Mouse (Mus musculus) stomach, embryonic 16.5 days (tissue): ENCODE measurements around the gene Olfr613. TPM values are rescaled to one million over a fixed set of nuclear protein-coding genes. Genes with fewer than 3 reads are reported as not detected.
"Not testable (repeated sequence)": the region's sequence is repeated elsewhere in the genome, so short reads cannot be mapped to it uniquely, and the experiment has no call there.

Experiments used
- ATAC-seq: fragments of 200-750 bp; cut with Nextera tagmentation; 2 replicates; pipeline ENCODE4 v1.8.0; 2017; ENCODE audit warnings: moderate number of reproducible peaks, moderate TSS enrichment; ENCODE audit not compliant: insufficient read depth, low FRiP score
- H3K27ac ChIP-seq: fragments of 300-500 bp; sonication (generic); 2 replicates; pipeline ENCODE4 v1.5.1; 2014; ENCODE audit warnings: low read length
- H3K27me3 ChIP-seq: fragments of 300-500 bp; sonication (generic); 2 replicates; pipeline ENCODE4 v1.6.1; 2014; ENCODE audit warnings: low read length, control low read depth, mixed read lengths; ENCODE audit not compliant: control insufficient read depth, insufficient read depth
- H3K36me3 ChIP-seq: fragments of 300-500 bp; sonication (generic); 2 replicates; pipeline ENCODE4 v1.6.1; 2014; ENCODE audit warnings: low read length; ENCODE audit not compliant: control insufficient read depth, insufficient read depth
- H3K4me1 ChIP-seq: fragments of 300-500 bp; sonication (generic); 2 replicates; pipeline ENCODE4 v1.6.1; 2014; ENCODE audit warnings: low read length, control low read depth, mixed read lengths; ENCODE audit not compliant: control insufficient read depth, insufficient read depth
- H3K4me2 ChIP-seq: fragments of 300-500 bp; sonication (generic); 2 replicates; pipeline ENCODE4 v1.6.1; 2014; ENCODE audit warnings: low read depth, low read length, mixed read lengths
- H3K4me3 ChIP-seq: fragments of 300-500 bp; sonication (generic); replicated peaks from 2 replicates; pipeline ENCODE4 v1.5.1; 2014; ENCODE audit warnings: mild to moderate bottlenecking, low read length
- H3K9ac ChIP-seq: fragments of 300-500 bp; sonication (generic); 2 replicates; pipeline ENCODE4 v1.6.1; 2014; ENCODE audit warnings: low read length
- H3K9me3 ChIP-seq: fragments of 300-500 bp; sonication (generic); replicated peaks from 2 replicates; pipeline ENCODE4 v1.6.1; 2016; ENCODE audit warnings: low read length, control low read depth; ENCODE audit not compliant: control insufficient read depth
- WGBS: fragments of 180-500 bp; shearing (Covaris S2); extraction: QIAGEN DNeasy Blood & Tissue Kit; methylation state at CpG from one replicate; pipeline ENCODE4 v1.1.7; 2014; 5-methylcytosine and 5-hydroxymethylcytosine counted together
- polyA plus RNA-seq: library from polyadenylated mRNA; unstranded; fragments of >200 nt; fragmentation: Nextera tagmentation; extraction: Ambion mirVana; gene quantifications from 2 replicates; pipeline ENCODE4 v1.2.1, GENCODE M21; 2015

Gene Olfr613
- not detected in 2 replicates for polyA plus RNA-seq

DNA sequence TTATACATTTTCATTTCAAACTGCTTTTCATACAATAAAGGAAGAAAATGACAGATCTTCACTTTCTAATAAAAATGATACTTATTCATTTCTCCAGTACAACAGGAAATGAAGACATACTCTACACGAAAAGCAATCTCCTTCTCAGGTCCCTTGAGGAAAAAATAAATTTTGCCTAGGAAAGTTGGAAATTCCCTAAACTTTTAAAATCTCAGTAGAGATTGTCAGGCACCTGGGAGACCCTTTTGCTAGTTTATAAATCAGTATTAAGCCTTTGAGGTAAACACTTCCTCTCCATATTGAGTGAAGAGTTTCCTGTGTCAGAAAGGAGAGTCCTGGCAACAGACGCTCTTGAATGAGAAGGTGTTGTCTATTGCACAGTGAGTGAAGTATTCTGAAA is at the start of gene Olfr613:
Gene Olfr613 (plus strand): TSS at position 301 of the 400 bp plus-strand sequence.
- no peak within 1 kb of the TSS for H3K4me3 ChIP-seq
- ATAC-seq: no peak
- H3K4me2 ChIP-seq: no peak within 1 kb of the TSS
- 69% methylated on average over 2 of the region's 2 CpGs for WGBS
- no peaks in the 10 kb centered on the region for H3K9me3 ChIP-seq
- no peak within 1 kb of the TSS for H3K27ac ChIP-seq
- H3K9ac ChIP-seq: no peak within 1 kb of the TSS
- H3K4me1 ChIP-seq: no peaks in the 10 kb centered on the region
- no peaks in the 10 kb centered on the region for H3K27me3 ChIP-seq
- H3K36me3 ChIP-seq: no peaks in the 10 kb centered on the region

DNA sequence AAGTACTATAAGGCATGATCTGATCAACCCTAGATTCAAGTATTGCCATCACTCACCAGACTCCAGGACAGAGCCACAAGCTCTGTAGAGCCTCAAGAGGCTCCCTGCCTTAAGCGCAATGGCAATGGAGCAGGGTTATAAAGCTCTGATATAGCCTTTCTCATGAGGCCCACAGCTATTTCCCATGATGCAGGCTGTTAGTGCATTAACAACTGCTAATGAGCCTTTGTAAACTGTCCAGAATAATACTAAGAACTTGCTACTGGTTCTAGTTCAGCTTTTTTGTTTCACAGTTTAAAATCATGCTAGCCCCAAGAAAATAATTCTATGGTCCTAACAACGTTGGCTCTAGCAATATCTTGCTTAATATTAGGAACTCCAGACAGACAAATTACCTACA is 35.9 kb upstream of the Olfr613 start, which contains the start of gene Olfr610:
Gene Olfr610 (minus strand): TSS at position 101 of the 400 bp plus-strand sequence.
- Histone ChIP-seq H3K9ac (no peak within 1 kb of the TSS), H3K4me1 (no peaks in the 10 kb centered on the region), H3K4me2 (no peak within 1 kb of the TSS), H3K27me3 (no peaks in the 10 kb centered on the region), H3K27ac (no peak within 1 kb of the TSS), H3K36me3 (no peaks in the 10 kb centered on the region), H3K9me3 (no peaks in the 10 kb centered on the region), H3K4me3 (no peak within 1 kb of the TSS)
- 83% methylated on average over 2 of the region's 2 CpGs for WGBS
- ATAC-seq: no peak

DNA sequence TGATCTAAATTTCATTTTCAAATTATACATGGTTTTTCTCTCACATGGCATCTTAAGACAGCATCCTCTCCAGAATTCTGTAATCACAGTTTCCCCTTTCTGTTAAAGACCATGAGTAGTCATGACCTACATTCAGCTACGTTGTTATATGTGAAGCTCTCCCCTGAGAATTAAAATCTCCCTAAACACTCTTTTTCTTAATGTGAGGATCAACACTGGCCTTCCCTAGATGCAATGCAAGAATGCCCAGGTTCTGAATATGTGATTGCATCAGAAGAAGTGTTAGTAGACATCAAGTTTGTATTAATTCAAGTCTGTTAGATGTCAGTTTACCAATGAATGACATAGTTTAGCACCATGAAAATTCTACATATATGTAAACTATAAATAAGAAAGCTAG is 27.1 kb upstream of the Olfr613 start, which contains the start of gene Olfr611:
Gene Olfr611 (minus strand): TSS at position 101 of the 400 bp plus-strand sequence.
- not testable (repeated sequence) for H3K9me3 ChIP-seq

DNA sequence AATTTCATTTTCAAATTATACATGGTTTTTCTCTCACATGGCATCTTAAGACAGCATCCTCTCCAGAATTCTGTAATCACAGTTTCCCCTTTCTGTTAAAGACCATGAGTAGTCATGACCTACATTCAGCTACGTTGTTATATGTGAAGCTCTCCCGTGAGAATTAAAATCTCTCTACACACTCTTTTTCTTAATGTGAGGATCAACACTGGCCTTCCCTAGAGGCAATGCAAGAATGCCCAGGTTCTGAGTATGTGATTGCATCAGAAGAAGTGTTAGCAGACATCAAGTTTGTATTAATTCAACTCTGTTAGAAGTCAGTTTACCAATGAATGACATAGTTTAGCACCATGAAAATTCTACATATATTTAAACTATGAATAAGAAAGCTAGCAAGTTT is 5.3 kb upstream of the Olfr613 start, which contains the start of gene Olfr612:
Gene Olfr612 (minus strand): TSS at position 101 of the 400 bp plus-strand sequence.
- 73% methylated on average over 2 of the region's 2 CpGs for WGBS
- H3K4me2 ChIP-seq, H3K27me3 ChIP-seq, H3K4me3 ChIP-seq, H3K9ac ChIP-seq, H3K9me3 ChIP-seq, H3K27ac ChIP-seq, H3K36me3 ChIP-seq, H3K4me1 ChIP-seq, ATAC-seq: not testable (repeated sequence)

More for the DNA sequence above, 27.1 kb upstream of the Olfr613 start, which contains the start of gene Olfr611:
- 66% methylated on average over 1 of the region's 1 CpGs for WGBS
- H3K36me3 ChIP-seq, H3K27ac ChIP-seq, H3K27me3 ChIP-seq, ATAC-seq, H3K9ac ChIP-seq, H3K4me3 ChIP-seq, H3K4me1 ChIP-seq, H3K4me2 ChIP-seq: not testable (repeated sequence)

DNA sequence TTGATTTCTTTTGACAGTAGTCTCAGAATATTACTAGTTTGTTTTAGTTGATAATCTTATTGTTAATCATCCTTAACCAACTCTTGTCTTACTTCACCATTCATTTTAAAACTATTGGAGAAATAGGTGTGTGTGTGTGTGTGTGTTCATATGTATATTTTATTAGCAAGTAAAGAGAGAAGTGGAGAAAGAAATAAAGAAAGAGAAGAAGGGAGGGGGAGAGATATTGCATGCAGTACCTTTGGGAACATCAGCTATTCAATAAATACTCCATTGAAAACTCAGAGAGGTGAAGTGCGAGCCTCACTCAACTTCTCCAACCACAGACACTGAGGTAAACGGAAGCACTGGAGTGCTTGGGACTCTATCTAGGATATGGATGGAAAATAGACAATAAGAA is 7.9 kb downstream of the Olfr613 start, which contains the start of gene Olfr615:
Gene Olfr615 (plus strand): TSS at position 301 of the 400 bp plus-strand sequence.
- Histone ChIP-seq H3K36me3 (no peaks in the 10 kb centered on the region), H3K4me1 (no peaks in the 10 kb centered on the region), H3K9ac (no peak within 1 kb of the TSS), H3K27me3 (no peaks in the 10 kb centered on the region), H3K9me3 (no peaks in the 10 kb centered on the region), H3K4me3 (no peak within 1 kb of the TSS), H3K27ac (no peak within 1 kb of the TSS), H3K4me2 (no peak within 1 kb of the TSS)
- ATAC-seq: no peak
- 76% methylated on average over 2 of the region's 2 CpGs for WGBS

DNA sequence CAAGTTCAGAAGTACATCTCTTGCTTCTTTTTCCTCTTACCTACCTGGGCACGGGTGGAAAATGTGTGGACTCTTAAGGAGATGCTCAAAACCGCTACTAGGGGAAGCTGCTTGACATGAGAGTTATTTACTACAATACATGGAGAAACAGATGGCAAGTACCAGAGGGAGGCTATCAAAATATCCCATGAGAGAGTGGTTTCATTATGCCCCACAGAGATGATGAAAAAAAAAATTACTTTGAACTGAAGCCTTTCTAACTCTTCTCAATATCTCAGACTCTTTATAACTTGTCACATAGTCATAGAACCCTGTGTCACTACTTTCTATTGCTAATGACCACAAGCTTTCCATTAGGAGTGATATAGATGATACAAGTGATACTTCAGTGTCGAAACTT is 21.2 kb downstream of the Olfr613 start, which contains the start of gene Olfr616:
Gene Olfr616 (minus strand): TSS at position 101 of the 400 bp plus-strand sequence.
- no peak within 1 kb of the TSS for H3K27ac ChIP-seq
- H3K36me3 ChIP-seq: no peaks in the 10 kb centered on the region
- H3K27me3 ChIP-seq: no peaks in the 10 kb centered on the region
- H3K4me2 ChIP-seq: no peak within 1 kb of the TSS
- no peaks in the 10 kb centered on the region for H3K4me1 ChIP-seq
- H3K4me3 ChIP-seq: no peak within 1 kb of the TSS
- no peak for ATAC-seq
- no peaks in the 10 kb centered on the region for H3K9me3 ChIP-seq
- 70% methylated on average over 3 of the region's 3 CpGs for WGBS
- H3K9ac ChIP-seq: no peak within 1 kb of the TSS

DNA sequence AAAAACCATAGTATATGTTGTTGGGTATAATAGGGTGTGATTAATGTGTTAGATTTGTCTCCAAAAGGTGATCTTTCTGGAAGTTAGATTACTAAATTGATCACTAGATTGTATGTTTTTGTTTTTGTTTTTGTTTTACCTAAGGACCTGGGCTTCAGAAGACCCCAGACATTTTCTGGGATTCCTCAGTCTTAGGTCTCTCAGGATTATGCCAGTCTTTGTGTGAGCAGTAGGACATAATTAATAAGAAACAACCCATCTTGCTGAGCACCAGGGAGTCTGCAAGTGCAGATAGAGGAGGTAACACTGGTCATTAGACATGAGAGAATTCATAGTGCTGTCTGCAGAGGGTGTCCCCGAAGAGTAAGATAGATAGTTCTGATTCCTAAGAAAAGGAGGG is 24.9 kb downstream of the Olfr613 start, which contains the start of gene Olfr617:
Gene Olfr617 (plus strand): TSS at position 301 of the 400 bp plus-strand sequence.
- Histone ChIP-seq H3K9me3 (no peaks in the 10 kb centered on the region), H3K4me3 (no peak within 1 kb of the TSS), H3K4me2 (no peak within 1 kb of the TSS), H3K36me3 (no peaks in the 10 kb centered on the region), H3K4me1 (no peaks in the 10 kb centered on the region), H3K9ac (no peak within 1 kb of the TSS), H3K27ac (no peak within 1 kb of the TSS), H3K27me3 (no peaks in the 10 kb centered on the region)
- no peak for ATAC-seq
- 85% methylated on average over 1 of the region's 1 CpGs for WGBS

DNA sequence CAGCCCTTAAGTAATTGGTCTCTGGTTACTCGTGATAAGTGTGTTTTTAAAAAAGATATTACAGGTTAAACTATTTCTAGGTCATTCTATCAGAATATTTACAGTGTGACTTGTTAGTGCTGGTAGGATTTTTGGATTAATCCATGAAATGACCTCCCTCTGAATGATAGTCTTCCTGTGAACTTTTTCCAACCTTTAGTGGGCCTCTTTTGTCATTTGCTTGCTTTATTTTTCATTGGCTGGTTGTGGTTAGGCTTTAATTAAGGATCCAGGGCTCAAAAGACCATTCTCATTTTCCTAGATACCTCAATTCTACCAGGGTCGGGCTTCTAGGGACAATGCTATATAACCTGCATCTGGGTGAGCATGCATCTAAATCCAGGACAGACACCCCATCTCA is 41.9 kb downstream of the Olfr613 start, which contains the start of gene Olfr618:
Gene Olfr618 (plus strand): TSS at position 301 of the 400 bp plus-strand sequence.
- H3K9me3 ChIP-seq: no peaks in the 10 kb centered on the region
- WGBS: 54% methylated on average over 2 of the region's 2 CpGs

DNA sequence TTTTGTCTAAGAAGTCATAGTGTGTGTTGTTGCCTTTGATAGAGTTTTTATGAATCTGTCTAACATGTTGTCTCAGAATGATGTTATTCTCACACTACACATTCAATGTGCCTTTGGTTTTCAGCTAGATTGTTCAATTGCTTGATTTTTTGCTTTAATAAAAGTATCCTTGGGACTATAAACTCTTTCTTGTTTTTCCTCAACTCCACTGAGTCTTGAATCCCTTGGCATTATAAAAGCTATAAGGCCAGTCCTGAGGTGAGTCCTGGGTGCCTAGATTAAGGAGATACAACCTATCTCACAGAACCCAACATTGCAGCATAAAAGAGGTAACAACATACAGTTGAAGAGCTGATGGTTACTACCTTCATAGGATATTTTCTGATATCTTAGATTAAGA is 52.4 kb downstream of the Olfr613 start, which contains the start of gene Olfr619:
Gene Olfr619 (plus strand): TSS at position 301 of the 400 bp plus-strand sequence.
- H3K4me3 ChIP-seq: no peak within 1 kb of the TSS
- no peak within 1 kb of the TSS for H3K4me2 ChIP-seq
- no peaks in the 10 kb centered on the region for H3K9me3 ChIP-seq
- no peaks in the 10 kb centered on the region for H3K36me3 ChIP-seq
- no peak for ATAC-seq
- H3K9ac ChIP-seq: no peak within 1 kb of the TSS
- H3K27ac ChIP-seq: no peak within 1 kb of the TSS
- no peaks in the 10 kb centered on the region for H3K4me1 ChIP-seq
- H3K27me3 ChIP-seq: no peaks in the 10 kb centered on the region

More for the DNA sequence above, 41.9 kb downstream of the Olfr613 start, which contains the start of gene Olfr618:
- Histone ChIP-seq H3K4me3 (no peak within 1 kb of the TSS), H3K36me3 (no peaks in the 10 kb centered on the region), H3K27ac (no peak within 1 kb of the TSS), H3K4me1 (no peaks in the 10 kb centered on the region), H3K27me3 (no peaks in the 10 kb centered on the region), H3K9ac (no peak within 1 kb of the TSS), H3K4me2 (no peak within 1 kb of the TSS)
- ATAC-seq: no peak
